Mouse (Mus musculus): ENCODE data around the gene Slc9a2.
A peak's percentile ranks its signal among the peaks of the same experiment; 100 is the strongest.

Gene Slc9a2

GRCm38 (mm10) chr1:40789666-40790233 lies 109.4 kb downstream of the Slc9a2 start:
- peak in 1 of 2 experiments; percentile 4 for DNase-seq

- peak; percentile 86 to 87 for DNase-seq
These were observed 110.2 kb downstream of the Slc9a2 start, which contains the start of gene Mfsd9 for GRCm38 (mm10) chr1:40790324-40791141. Mfsd9 (minus strand) TSS chr1:40790687.

- no peak for DNase-seq
These were observed 115.1 kb downstream of the Slc9a2 start for GRCm38 (mm10) chr1:40795508-40795907.

GRCm38 (mm10) chr1:40797348-40797747 lies 117.0 kb downstream of the Slc9a2 start:
- DNase-seq = peak; percentile 23 to 44

GRCm38 (mm10) chr1:40799121-40799520 lies 118.7 kb downstream of the Slc9a2 start:
- DNase-seq = no peak

- no peak for DNase-seq
These were observed 120.5 kb downstream of the Slc9a2 start for GRCm38 (mm10) chr1:40800908-40801307.

- DNase-seq = peak; percentile 18 to 20
These were observed 122.4 kb downstream of the Slc9a2 start for GRCm38 (mm10) chr1:40802759-40803158.

GRCm38 (mm10) chr1:40804118-40804517 lies 123.7 kb downstream of the Slc9a2 start:
- no peak for DNase-seq

GRCm38 (mm10) chr1:40805351-40805750 lies 125.0 kb downstream of the Slc9a2 start, which contains the start of gene Tmem182:
Tmem182 (plus strand) TSS chr1:40805601.
- no peak for DNase-seq

GRCm38 (mm10) chr1:40805891-40806290 lies 125.5 kb downstream of the Slc9a2 start:
- no peak for DNase-seq

GRCm38 (mm10) chr1:40808643-40809042 lies 128.3 kb downstream of the Slc9a2 start:
- DNase-seq = no peak

- DNase-seq = no peak
These were observed 134.9 kb downstream of the Slc9a2 start for GRCm38 (mm10) chr1:40815071-40815845.

Measured in lung, adult 18-20 months (tissue).